9 mouse cellular contexts compared by ENCODE assay signal in genomic region chr1:119899195-119900123, GRCm38 (mm10). TPM values are rescaled to one million over a fixed set of nuclear protein-coding genes. Genes with fewer than 3 reads are reported as not detected.
DNase-seq lines count a peak whose midpoint lies in the region; ATAC-seq and TF ChIP-seq lines count a peak whose summit lies in the region.
"Had no signal": no experiment of that assay in that cellular context is flagged by ENCODE, and none has a peak within 500 bp of the region (broad histone marks: within the 10 kb centered on the region; RNA-seq: fewer than 3 reads in every experiment).

No protein-coding gene starts in this region.

- no peak overlapping the region for H3K9ac ChIP-seq in liver, embryonic 16.5 days (ENCODE audit: low read depth, low read length)
- H3K9ac ChIP-seq in liver, postnatal 0 days (replicated peaks): no peak overlapping the region
- H3K9ac ChIP-seq in midbrain, postnatal 0 days (replicated peaks; ENCODE audit: low read length, poor library complexity, severe bottlenecking): no peak overlapping the region
- no peak overlapping the region for H3K9ac ChIP-seq in heart, embryonic 11.5 days (ENCODE audit: low read depth, low read length)
- H3K9ac ChIP-seq: embryonic facial prominence, embryonic 13.5 days had no signal

- no peak for TF ChIP-seq EP300 in liver, postnatal 0 days (IDR thresholded peaks at IDR 0.05; ENCODE audit: low read depth)

- no peak overlapping the region for H3K4me3 ChIP-seq in liver, embryonic 16.5 days (ENCODE audit: low read depth, low read length)
- no peak overlapping the region for H3K4me3 ChIP-seq in liver, postnatal 0 days (ENCODE audit: low read depth, low read length)
- H3K4me3 ChIP-seq in layer of hippocampus, adult 2 months: no peak overlapping the region
- no peak overlapping the region for H3K4me3 ChIP-seq in midbrain, postnatal 0 days (ENCODE audit: low read depth, low read length)
- H3K4me3 ChIP-seq in heart, embryonic 11.5 days (ENCODE audit: low read depth, low read length): no peak overlapping the region
- H3K4me3 ChIP-seq: embryonic facial prominence, embryonic 13.5 days had no signal

- no peaks in the 10 kb centered on the region for H3K9me3 ChIP-seq in liver, embryonic 16.5 days (replicated peaks; ENCODE audit: control insufficient read depth, low read length)
- H3K9me3 ChIP-seq in liver, postnatal 0 days (ENCODE audit: low read length): no peaks in the 10 kb centered on the region
- H3K9me3 ChIP-seq in midbrain, postnatal 0 days (ENCODE audit: low read length): no peaks in the 10 kb centered on the region
- H3K9me3 ChIP-seq in heart, embryonic 11.5 days (replicated peaks; ENCODE audit: control insufficient read depth, low read length): no peaks in the 10 kb centered on the region
- H3K9me3 ChIP-seq: embryonic facial prominence, embryonic 13.5 days had no signal

- no peak for TF ChIP-seq CTCF in liver, postnatal 0 days (IDR thresholded peaks at IDR 0.05; ENCODE audit: low read depth)
- no peak for TF ChIP-seq CTCF in layer of hippocampus, adult 2 months (conservative IDR thresholded peaks at IDR 0.05)
- TF ChIP-seq CTCF in midbrain, postnatal 0 days (IDR thresholded peaks at IDR 0.05): no peak

- H3K36me3 ChIP-seq in liver, embryonic 16.5 days (ENCODE audit: control insufficient read depth, insufficient read depth): no peaks in the 10 kb centered on the region
- H3K36me3 ChIP-seq in liver, postnatal 0 days (replicated peaks; ENCODE audit: insufficient read depth, low read length): no peaks in the 10 kb centered on the region
- no peaks in the 10 kb centered on the region for H3K36me3 ChIP-seq in midbrain, postnatal 0 days (ENCODE audit: insufficient read depth, low read length)
- no peaks in the 10 kb centered on the region for H3K36me3 ChIP-seq in heart, embryonic 11.5 days (ENCODE audit: control insufficient read depth, insufficient read depth, low read length)
- H3K36me3 ChIP-seq: embryonic facial prominence, embryonic 13.5 days had no signal

- 0 out of 2 replicates have a peak, but pooled peaks have one; percentile 26 for ATAC-seq in liver, embryonic 16.5 days (ENCODE audit: low read depth)
- ATAC-seq in liver, postnatal 0 days: no peak
- ATAC-seq in frontal cortex, adult (ENCODE audit: low TSS enrichment): peak; percentile 20; the same call in 1 of the 2 replicates
- ATAC-seq in midbrain, postnatal 0 days (ENCODE audit: low FRiP score): no peak
- no peak for ATAC-seq in CD4-positive, CD25-positive, alpha-beta regulatory T cell, adult 4 months
- no peak for ATAC-seq in heart, embryonic 11.5 days (replicated peaks; ENCODE audit: insufficient number of reproducible peaks, low FRiP score, low TSS enrichment)

- no peaks in the 10 kb centered on the region for H3K4me1 ChIP-seq in liver, embryonic 16.5 days (ENCODE audit: control insufficient read depth, low read depth, low read length)
- no peaks in the 10 kb centered on the region for H3K4me1 ChIP-seq in liver, postnatal 0 days (ENCODE audit: insufficient read depth)
- H3K4me1 ChIP-seq in midbrain, postnatal 0 days (ENCODE audit: insufficient read depth, low read length): no peaks in the 10 kb centered on the region
- 0 out of 2 replicates have a peak, but pooled peaks cover 7% of the 10 kb centered on the region for H3K4me1 ChIP-seq in heart, embryonic 11.5 days (ENCODE audit: control insufficient read depth, insufficient read depth, low read length)

- H3K4me2 ChIP-seq in liver, embryonic 16.5 days (ENCODE audit: low read depth, low read length): no peak overlapping the region
- H3K4me2 ChIP-seq in liver, postnatal 0 days (ENCODE audit: low read depth, low read length): no peak overlapping the region
- H3K4me2 ChIP-seq in midbrain, postnatal 0 days (ENCODE audit: low read depth, low read length, poor library complexity, severe bottlenecking): no peak overlapping the region
- H3K4me2 ChIP-seq in heart, embryonic 11.5 days: no peak overlapping the region
- H3K4me2 ChIP-seq: embryonic facial prominence, embryonic 13.5 days had no signal

- 65% methylated on average over 11 of the region's 11 CpGs for WGBS in liver, embryonic 16.5 days (ENCODE audit: insufficient replicate concordance)
- 74% methylated on average over 11 of the region's 11 CpGs for WGBS in liver, postnatal 0 days (ENCODE audit: insufficient replicate concordance)
- WGBS in midbrain, postnatal 0 days: 78% methylated on average over 11 of the region's 11 CpGs
- 76% methylated on average over 11 of the region's 11 CpGs for WGBS in heart, embryonic 11.5 days (ENCODE audit: insufficient replicate concordance)

- no peak overlapping the region for H3K27ac ChIP-seq in liver, embryonic 16.5 days (ENCODE audit: low read length)
- no peak overlapping the region for H3K27ac ChIP-seq in liver, postnatal 0 days (ENCODE audit: low read depth)
- no peak overlapping the region for H3K27ac ChIP-seq in layer of hippocampus, adult 2 months
- H3K27ac ChIP-seq in midbrain, postnatal 0 days (ENCODE audit: low read depth, low read length): no peak overlapping the region
- no peak overlapping the region for H3K27ac ChIP-seq in heart, embryonic 11.5 days (ENCODE audit: low read depth, low read length)
- H3K27ac ChIP-seq: embryonic facial prominence, embryonic 13.5 days had no signal

- DNase-seq in liver, postnatal 0 days: no peak
- peak; percentile 49 to 78 for DNase-seq in layer of hippocampus, adult 2 months (ENCODE audit: low spot score in 2 of 2)
- DNase-seq in midbrain, postnatal 0 days (ENCODE audit: low spot score): peak; percentile 78
- DNase-seq in adipocyte (ENCODE audit: low spot score): no peak

- no peaks in the 10 kb centered on the region for H3K27me3 ChIP-seq in liver, embryonic 16.5 days (ENCODE audit: control insufficient read depth, insufficient read depth, low read depth, low read length)
- no peaks in the 10 kb centered on the region for H3K27me3 ChIP-seq in liver, postnatal 0 days (ENCODE audit: insufficient read depth, low read length)
- no peaks in the 10 kb centered on the region for H3K27me3 ChIP-seq in midbrain, postnatal 0 days (ENCODE audit: insufficient read depth, low read length)
- no peaks in the 10 kb centered on the region for H3K27me3 ChIP-seq in heart, embryonic 11.5 days (ENCODE audit: control insufficient read depth, insufficient read depth, low read length)
- H3K27me3 ChIP-seq: embryonic facial prominence, embryonic 13.5 days had no signal

RNA-seq across cellular contexts. Expression of gene Tmem177, which starts 13.5 kb away (rescaled TPM):
- 4.0 and 4.2 TPM in 2 replicates for polyA plus RNA-seq in liver, embryonic 16.5 days (2015; fragmentation: Nextera tagmentation; extraction: Ambion mirVana)
- 2.2 and 2.8 TPM in 2 replicates for polyA plus RNA-seq in liver, postnatal 0 days (2015; fragmentation: Nextera tagmentation; extraction: Ambion mirVana)
- 1 to 10 TPM; 7.1 to 7.5 TPM for total RNA-seq in layer of hippocampus, adult 2 months (2021)
- 5.4 and 5.7 TPM in 2 replicates for total RNA-seq in midbrain, postnatal 0 days (2014; rRNA removed)
- polyA plus RNA-seq in midbrain, postnatal 0 days (2015; fragmentation: Nextera tagmentation; extraction: Ambion mirVana): 3.5 and 3.6 TPM in 2 replicates
- polyA plus RNA-seq in CD4-positive, CD25-positive, alpha-beta regulatory T cell, adult 4 months (2017; shearing (Covaris generic)): 1 to 10 TPM; 7.5 to 8.5 TPM
- 6.3 and 6.4 TPM in 2 replicates for polyA plus RNA-seq in heart, embryonic 11.5 days (2014; fragmentation: Nextera tagmentation; extraction: Ambion mirVana)

Comparison
In these comparisons a context has a peak if more than half of its experiments do, and no peak if none do; other contexts are left out.
1. ATAC-seq: peak in liver, embryonic 16.5 days (single experiment) and frontal cortex, adult (single experiment); none in liver, postnatal 0 days (single experiment), midbrain, postnatal 0 days (single experiment), CD4-positive, CD25-positive, alpha-beta regulatory T cell, adult 4 months (single experiment) and heart, embryonic 11.5 days (single experiment).
2. DNase-seq: peak in layer of hippocampus, adult 2 months (2 of 2) and midbrain, postnatal 0 days (single experiment); none in liver, postnatal 0 days (single experiment) and adipocyte (single experiment).